Mouse (Mus musculus) intestine, postnatal 0 days (tissue): ENCODE measurements around the gene Rrp15. TPM values are rescaled to one million over a fixed set of nuclear protein-coding genes. Genes with fewer than 3 reads are reported as not detected.

ENCODE experiments used
- ATAC-seq: fragments of 200-750 bp; cut with Nextera tagmentation; 2 replicates; pipeline ENCODE4 v1.8.0; 2017; ENCODE audit warnings: mild to moderate bottlenecking, moderate TSS enrichment, moderate library complexity
- H3K27ac ChIP-seq: fragments of 300-500 bp; sonication (generic); 2 replicates; pipeline ENCODE4 v1.5.1; 2014; ENCODE audit warnings: mild to moderate bottlenecking, low read depth, low read length, moderate library complexity
- H3K27me3 ChIP-seq: fragments of 300-500 bp; sonication (generic); replicated peaks from 2 replicates; pipeline ENCODE4 v1.6.1; 2014; ENCODE audit warnings: low read length, mixed read lengths; ENCODE audit not compliant: control insufficient read depth, insufficient read depth
- H3K36me3 ChIP-seq: fragments of 300-500 bp; sonication (generic); 2 replicates; pipeline ENCODE4 v1.6.1; 2014; ENCODE audit warnings: mild to moderate bottlenecking, moderate library complexity; ENCODE audit not compliant: control insufficient read depth, insufficient read depth
- H3K4me1 ChIP-seq: fragments of 300-500 bp; sonication (generic); replicated peaks from 2 replicates; pipeline ENCODE4 v1.6.1; 2014; ENCODE audit warnings: antibody characterized with exemption, low read length, mixed read lengths; ENCODE audit not compliant: control insufficient read depth, insufficient read depth
- H3K4me2 ChIP-seq: fragments of 300-500 bp; sonication (generic); replicated peaks from 2 replicates; pipeline ENCODE4 v1.6.1; 2014; ENCODE audit warnings: low read depth, mild to moderate bottlenecking, moderate library complexity
- H3K4me3 ChIP-seq: fragments of 300-500 bp; sonication (generic); 2 replicates; pipeline ENCODE4 v1.5.1; 2014; ENCODE audit warnings: low read depth, low read length
- H3K9ac ChIP-seq: fragments of 300-500 bp; sonication (generic); 2 replicates; pipeline ENCODE4 v1.6.1; 2014; ENCODE audit warnings: mild to moderate bottlenecking, low read depth, low read length
- H3K9me3 ChIP-seq: fragments of 300-500 bp; sonication (generic); 2 replicates; pipeline ENCODE4 v1.6.1; 2016; ENCODE audit warnings: mixed run types; ENCODE audit not compliant: control insufficient read depth
- CTCF ChIP-seq: sonication (generic); IDR thresholded peaks from 2 replicates; pipeline ENCODE4 v1.5.1; 2016; ENCODE audit warnings: low read depth, mild to moderate bottlenecking, control low read depth, antibody characterized with exemption, moderate library complexity
- WGBS: fragments of 180-500 bp; shearing (Covaris S2); extraction: QIAGEN DNeasy Blood & Tissue Kit; methylation state at CpG from one replicate; pipeline ENCODE4 v1.1.7; 2014; 5-methylcytosine and 5-hydroxymethylcytosine counted together
- polyA plus RNA-seq: library from polyadenylated mRNA; unstranded; fragments of >200 nt; fragmentation: Nextera tagmentation; extraction: Ambion mirVana; gene quantifications from 2 replicates; pipeline ENCODE4 v1.2.1, GENCODE M21; 2015

The Rrp15 gene
- polyA plus RNA-seq, 1 experiment from 2014 or later = 21.9 TPM

DNA sequence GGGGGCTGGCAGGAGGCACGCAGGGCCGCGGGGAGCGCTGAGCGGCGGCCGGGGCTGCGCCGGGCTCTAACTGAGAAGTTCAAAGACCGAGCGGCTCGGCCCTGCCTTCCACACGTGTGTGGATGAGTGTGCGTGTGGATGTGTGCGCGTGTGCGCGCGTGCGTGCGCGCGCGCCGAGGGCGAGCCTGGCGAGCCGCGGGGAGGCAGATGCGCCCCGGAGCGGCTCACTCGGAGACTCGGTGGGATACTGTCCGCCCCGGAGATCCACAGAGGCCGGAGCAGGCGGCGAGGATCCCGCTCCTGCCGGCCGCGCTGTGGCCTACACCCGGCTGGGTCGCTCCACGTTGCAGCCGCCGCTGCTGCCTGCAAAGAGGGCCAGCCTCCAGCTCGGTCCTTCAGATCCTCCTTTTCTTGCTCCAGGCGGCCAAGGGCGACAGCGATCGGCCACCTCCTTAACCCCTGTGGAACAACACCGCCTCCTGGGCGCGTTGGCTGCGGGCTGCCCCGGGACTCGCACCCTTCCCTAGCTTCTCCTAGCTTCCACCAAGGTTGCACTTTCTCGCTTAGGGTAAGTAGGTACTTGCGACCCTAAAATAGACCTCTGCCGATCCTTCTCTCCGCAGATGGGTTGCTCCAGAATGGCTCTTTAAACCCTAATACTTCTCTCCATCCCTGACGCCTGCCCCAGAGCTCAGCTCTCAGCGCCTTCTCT is 43.8 kb downstream of the Rrp15 start:
- Histone ChIP-seq H3K9me3 (no peaks in the 10 kb centered on the region), H3K27me3 (peaks cover 12% of the 10 kb centered on the region; the same call in 1 of the 2 replicates), H3K9ac (peak overlapping the region; percentile 50), H3K4me2 (peak overlapping the region; percentile 97), H3K36me3 (no peaks in the 10 kb centered on the region), H3K4me1 (no peaks in the 10 kb centered on the region), H3K4me3 (peak overlapping the region; percentile 62), H3K27ac (no peak overlapping the region; the same call in 1 of the 2 replicates)
- peak; percentile 76 for ATAC-seq
- 1% methylated on average over 64 of the region's 65 CpGs for WGBS
- peak; percentile 52 for TF ChIP-seq CTCF

DNA sequence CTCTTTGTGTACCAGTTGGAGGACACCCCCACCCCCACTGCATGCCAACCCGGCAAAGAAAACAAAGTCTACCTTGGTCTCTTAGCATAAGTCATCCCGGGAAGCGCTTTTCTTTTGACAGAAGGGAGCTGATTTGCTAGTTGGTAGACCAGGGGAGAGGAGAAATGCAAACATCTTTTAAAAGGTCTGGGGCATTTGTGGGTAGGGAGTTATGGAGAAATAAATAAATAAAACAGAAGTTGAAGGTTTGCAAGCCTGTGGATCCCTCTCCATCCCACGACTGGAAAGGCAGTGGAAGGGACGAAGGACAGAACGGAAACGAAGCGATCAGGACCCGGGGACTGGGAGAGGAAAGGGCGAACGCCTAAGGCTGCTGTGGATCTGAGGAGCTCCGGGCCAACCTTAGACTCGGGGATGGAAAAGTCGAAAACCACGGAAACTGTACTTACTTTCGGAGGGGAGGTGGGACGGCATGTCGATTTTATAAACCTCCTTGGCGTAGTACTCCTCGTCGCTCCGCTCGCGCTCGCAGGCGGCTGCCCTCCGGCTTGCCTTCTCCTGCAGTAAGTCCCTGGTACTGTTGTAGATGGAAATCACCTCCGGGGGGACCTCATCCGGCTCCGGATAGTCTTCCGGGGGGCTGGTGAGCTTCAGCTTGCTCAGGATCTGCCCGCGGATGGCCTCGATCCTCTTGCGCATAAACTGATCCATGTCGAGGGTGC is 45.0 kb downstream of the Rrp15 start:
- no peak overlapping the region for H3K27ac ChIP-seq
- H3K4me2 ChIP-seq = peak overlapping the region; percentile 97
- H3K4me1 ChIP-seq = no peaks in the 10 kb centered on the region
- H3K9me3 ChIP-seq = no peaks in the 10 kb centered on the region
- no peak for ATAC-seq
- peak overlapping the region; percentile 62 for H3K4me3 ChIP-seq
- TF ChIP-seq CTCF = no peak
- peaks cover 12% of the 10 kb centered on the region; the same call in 1 of the 2 replicates for H3K27me3 ChIP-seq
- H3K9ac ChIP-seq = peak overlapping the region; percentile 51
- H3K36me3 ChIP-seq = no peaks in the 10 kb centered on the region
- under 1% methylated on average over 36 of the region's 36 CpGs for WGBS

DNA sequence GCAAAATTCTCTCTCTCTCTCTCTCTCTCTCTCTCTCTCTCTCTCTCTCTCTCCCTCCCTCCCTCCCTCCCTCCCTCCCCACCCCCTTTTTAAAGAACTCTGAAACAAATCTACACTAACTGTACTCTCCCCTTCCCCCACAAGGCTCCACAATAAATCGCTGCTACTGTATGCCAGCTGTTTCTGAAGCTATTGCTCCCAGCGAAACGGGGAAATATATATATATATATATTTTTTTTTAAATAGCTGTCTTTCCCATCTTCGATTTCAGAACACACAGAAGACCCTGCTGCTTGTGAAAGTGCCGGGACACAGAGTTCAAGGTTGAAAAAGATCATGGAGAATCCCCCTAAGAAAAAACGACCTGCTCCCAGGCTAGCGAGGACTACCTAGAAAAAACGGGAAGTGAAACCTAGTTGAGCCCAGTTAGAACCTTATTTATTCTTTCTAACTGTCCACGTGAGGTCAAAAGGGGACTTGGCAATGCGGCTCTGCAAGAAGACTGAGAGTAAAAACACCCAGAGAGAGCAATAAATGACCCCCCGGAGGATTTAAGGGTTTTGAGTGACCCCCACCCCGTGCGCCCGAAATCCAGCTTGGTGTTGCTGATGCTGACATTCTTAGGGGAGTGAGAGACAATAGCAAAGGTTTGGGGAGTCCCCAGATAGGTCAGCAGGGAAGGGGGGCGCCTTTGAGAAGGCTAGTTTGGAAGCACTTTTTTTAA is 45.7 kb downstream of the Rrp15 start:
- H3K9me3 ChIP-seq = no peaks in the 10 kb centered on the region
- H3K4me1 ChIP-seq = no peaks in the 10 kb centered on the region
- peak overlapping the region; percentile 97 for H3K4me2 ChIP-seq
- WGBS = 1% methylated on average over 15 of the region's 15 CpGs
- no peak for ATAC-seq
- H3K27ac ChIP-seq = no peak overlapping the region
- peaks cover 12% of the 10 kb centered on the region; the same call in 1 of the 2 replicates for H3K27me3 ChIP-seq
- no peaks in the 10 kb centered on the region for H3K36me3 ChIP-seq
- peak overlapping the region; percentile 62 for H3K4me3 ChIP-seq
- no peak for TF ChIP-seq CTCF
- no peak overlapping the region for H3K9ac ChIP-seq

DNA sequence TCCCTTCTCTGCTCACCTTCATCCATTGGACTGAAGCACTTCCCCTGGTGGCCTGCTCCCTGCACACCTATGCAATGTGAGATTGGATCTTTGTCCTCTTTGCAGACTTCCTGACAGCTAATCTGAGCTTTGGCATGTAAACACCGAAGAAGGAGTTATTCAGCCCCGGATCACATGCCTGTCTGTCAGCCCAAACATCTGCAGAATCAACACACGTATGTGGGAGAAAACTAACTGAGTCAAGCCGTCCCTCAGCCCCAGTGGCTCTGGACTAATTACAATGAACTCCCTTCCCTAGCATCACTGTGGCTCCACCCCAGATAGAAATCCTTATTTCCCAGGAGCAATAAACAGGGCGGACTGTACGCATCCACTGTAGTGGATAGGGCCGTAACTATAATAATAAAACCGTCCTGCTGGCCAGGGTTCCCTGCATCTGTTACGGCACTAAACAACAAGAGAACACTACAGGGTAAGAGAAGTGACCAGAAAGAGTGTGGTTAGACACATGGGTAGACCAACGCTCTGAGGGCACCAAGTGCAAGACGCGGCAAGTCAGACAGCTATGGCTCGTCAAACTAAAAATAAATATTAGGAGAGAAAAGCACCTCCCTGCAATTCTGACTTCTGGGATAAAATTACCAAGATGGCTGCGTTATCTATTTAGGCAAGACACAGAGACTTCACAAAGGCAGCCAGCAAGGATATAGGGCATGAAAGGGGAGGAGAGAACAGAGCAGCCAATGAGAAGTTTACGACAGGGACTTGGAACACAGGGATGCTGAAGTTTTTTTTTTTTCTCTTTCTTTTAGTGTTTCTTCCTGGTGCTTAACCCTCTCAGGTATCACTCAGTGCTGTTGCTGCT is 46.5 kb downstream of the Rrp15 start:
- Histone ChIP-seq H3K4me1 (no peaks in the 10 kb centered on the region), H3K9me3 (no peaks in the 10 kb centered on the region), H3K36me3 (no peaks in the 10 kb centered on the region), H3K27ac (no peak overlapping the region), H3K27me3 (peaks cover 12% of the 10 kb centered on the region; the same call in 1 of the 2 replicates), H3K4me3 (peak overlapping the region; percentile 16), H3K4me2 (peak overlapping the region; percentile 97), H3K9ac (no peak overlapping the region)
- WGBS = 8% methylated on average over 15 of the region's 15 CpGs
- ATAC-seq = no peak
- no peak for TF ChIP-seq CTCF

DNA sequence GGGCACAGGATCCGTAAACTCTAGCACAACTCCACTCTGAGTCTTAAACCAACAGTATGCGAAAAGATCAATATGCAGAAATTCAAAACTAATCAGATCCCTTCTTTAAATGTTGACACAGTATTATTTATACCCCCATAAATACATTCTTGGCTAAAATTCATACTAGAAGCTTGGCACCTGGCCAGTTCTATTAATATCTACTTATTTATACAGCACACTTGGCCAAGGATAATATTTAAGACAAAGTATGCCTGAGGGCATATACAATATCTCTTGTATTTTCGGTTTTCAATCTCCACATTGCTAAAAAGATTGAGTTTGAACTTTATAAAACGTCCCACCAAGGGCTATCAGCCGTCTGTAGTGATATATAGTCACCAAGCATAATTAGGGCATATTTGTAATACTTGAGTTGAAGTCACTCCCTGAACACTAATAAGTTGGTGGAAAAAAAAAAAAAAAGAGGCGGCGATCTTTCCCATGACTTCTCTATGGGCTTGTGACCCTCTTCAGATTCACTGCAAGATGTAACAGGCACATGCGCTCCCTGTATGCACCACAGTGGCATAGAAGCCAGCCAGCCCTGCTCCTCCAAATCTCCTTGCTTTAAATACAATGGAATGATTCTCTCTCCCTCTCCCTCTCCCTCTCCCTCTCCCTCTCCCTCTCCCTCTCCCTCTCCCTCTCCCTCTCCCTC is 47.8 kb downstream of the Rrp15 start:
- H3K9me3 ChIP-seq = no peaks in the 10 kb centered on the region
- 30% methylated on average over 8 of the region's 8 CpGs for WGBS
- no peak overlapping the region for H3K4me2 ChIP-seq
- no peak overlapping the region for H3K4me3 ChIP-seq
- H3K9ac ChIP-seq = no peak overlapping the region
- H3K27ac ChIP-seq = no peak overlapping the region
- no peak for ATAC-seq
- TF ChIP-seq CTCF = no peak
- no peaks in the 10 kb centered on the region for H3K36me3 ChIP-seq
- peaks cover 9% of the 10 kb centered on the region; the same call in 1 of the 2 replicates for H3K27me3 ChIP-seq
- no peaks in the 10 kb centered on the region for H3K4me1 ChIP-seq
